Mouse (Mus musculus) 3T3-L1 (cell line): ENCODE results near the gene Hps4.

Experiments
- DNase-seq: peaks from one replicate; pipeline ENCODE4 v3.0.0-alpha.2; 2015; ENCODE audit warnings: low read depth, low spot score

The Hps4 gene

GRCm38 (mm10) chr5:112324637-112325545 is 18.0 kb upstream of the Hps4 start:
- DNase-seq: peak; percentile 97

GRCm38 (mm10) chr5:112325546-112326445 is 17.1 kb upstream of the Hps4 start, which contains the start of gene Tfip11:
Gene Tfip11, plus strand, starts transcription at chr5:112326358.
- peak; percentile 94 for DNase-seq

- peak; percentile 15 for DNase-seq
These were observed 16.4 kb upstream of the Hps4 start for GRCm38 (mm10) chr5:112326446-112327009.

- no peak for DNase-seq
These were observed 15.0 kb upstream of the Hps4 start for GRCm38 (mm10) chr5:112327854-112328253.

- DNase-seq: no peak
These were observed 12.9 kb upstream of the Hps4 start for GRCm38 (mm10) chr5:112329805-112330564.

GRCm38 (mm10) chr5:112335473-112335872 is 7.4 kb upstream of the Hps4 start:
- DNase-seq: peak; percentile 74

- DNase-seq: no peak
These were observed 5.9 kb upstream of the Hps4 start for GRCm38 (mm10) chr5:112337004-112337403.

- DNase-seq: peak; percentile 49
These were observed 3.7 kb upstream of the Hps4 start for GRCm38 (mm10) chr5:112339215-112339614.

GRCm38 (mm10) chr5:112343205-112343595 is 317 bp downstream of the Hps4 start:
- DNase-seq: peak; percentile 58

- DNase-seq: no peak
These were observed 1.4 kb downstream of the Hps4 start for GRCm38 (mm10) chr5:112344092-112344960.

- DNase-seq: no peak
These were observed 3.5 kb downstream of the Hps4 start for GRCm38 (mm10) chr5:112346211-112346965.

- DNase-seq: no peak
These were observed 6.3 kb downstream of the Hps4 start for GRCm38 (mm10) chr5:112349169-112349568.

- no peak for DNase-seq
These were observed 12.6 kb downstream of the Hps4 start for GRCm38 (mm10) chr5:112355493-112355892.

- no peak for DNase-seq
These were observed 13.0 kb downstream of the Hps4 start, which contains the start of gene Gm6583 for GRCm38 (mm10) chr5:112355910-112356309. Gene Gm6583, minus strand, starts transcription at chr5:112356033.

- DNase-seq: no peak
These were observed 13.4 kb downstream of the Hps4 start for GRCm38 (mm10) chr5:112356322-112356721.

GRCm38 (mm10) chr5:112359520-112359919 is 16.6 kb downstream of the Hps4 start:
- DNase-seq: no peak

GRCm38 (mm10) chr5:112360077-112360476 is 17.2 kb downstream of the Hps4 start:
- no peak for DNase-seq

GRCm38 (mm10) chr5:112364184-112364797 is 21.4 kb downstream of the Hps4 start:
- no peak for DNase-seq

GRCm38 (mm10) chr5:112366879-112367278 is 24.0 kb downstream of the Hps4 start:
- DNase-seq: no peak
